Mouse (Mus musculus) MEL (cell line): Measurements from ENCODE around the gene Mical3. TPM values are rescaled to one million over a fixed set of nuclear protein-coding genes. Genes with fewer than 3 reads are reported as not detected.

Experiments
- DNase-seq: peaks from one replicate; pipeline ENCODE4 v3.0.0; 2011; ENCODE audit warnings: low read depth, low spot score
- H3K27ac ChIP-seq: 2 replicates; pipeline ENCODE4 v1.5.1; 2012; ENCODE audit warnings: low read depth, mild to moderate bottlenecking, control low read depth, low read length, moderate library complexity; ENCODE audit not compliant: control insufficient read depth
- H3K27me3 ChIP-seq, 2 experiments: fragments of 150-350 bp in 1 of 2; sonication (generic) in 1 of 2; 2 replicates each; pipeline ENCODE4 v1.6.1; 2012; ENCODE audit warnings: low read length in 2 of 2, mild to moderate bottlenecking in 2 of 2, improper control_type of control experiment in 1 of 2, moderate library complexity in 1 of 2; ENCODE audit not compliant: insufficient read depth in 2 of 2, control insufficient read depth in 1 of 2
- H3K36me3 ChIP-seq, 2 experiments: 2 replicates each; pipeline ENCODE4 v1.6.1; 2012 to 2014; ENCODE audit warnings: low read length in 2 of 2, improper control_type of control experiment in 1 of 2, inconsistent platforms in 1 of 2, mild to moderate bottlenecking in 1 of 2; ENCODE audit not compliant: insufficient read depth in 2 of 2, control insufficient read depth in 1 of 2
- H3K4me1 ChIP-seq, 2 experiments: fragments of 150-350 bp in 1 of 2; sonication (generic) in 1 of 2; 2 replicates each; pipeline ENCODE4 v1.6.1; 2012; ENCODE audit warnings: low read length in 2 of 2, improper control_type of control experiment in 1 of 2, mild to moderate bottlenecking in 1 of 2; ENCODE audit not compliant: insufficient read depth in 2 of 2, control insufficient read depth in 1 of 2
- H3K4me3 ChIP-seq, 2 experiments: fragments of 150-350 bp in 1 of 2; sonication (generic) in 1 of 2; 2 replicates each; pipeline ENCODE4 v1.5.1; 2012; ENCODE audit warnings: low read depth in 2 of 2, low read length in 2 of 2, mild to moderate bottlenecking in 2 of 2, moderate library complexity in 2 of 2, control low read depth in 1 of 2, improper control_type of control experiment in 1 of 2; ENCODE audit not compliant: control insufficient read depth in 1 of 2, insufficient read depth in 1 of 2
- H3K79me2 ChIP-seq: 2 replicates; pipeline ENCODE4 v1.6.1; 2012; ENCODE audit warnings: mild to moderate bottlenecking, low read length, moderate library complexity; ENCODE audit not compliant: control insufficient read depth, poor library complexity, insufficient read depth
- H3K9ac ChIP-seq: 2 replicates; pipeline ENCODE4 v1.6.1; 2012; ENCODE audit warnings: low read depth, mild to moderate bottlenecking, control low read depth, low read length, moderate library complexity; ENCODE audit not compliant: control insufficient read depth, poor library complexity, severe bottlenecking
- H3K9me3 ChIP-seq: fragments of 150-350 bp; sonication (generic); replicated peaks from 2 replicates; pipeline ENCODE4 v1.6.1; 2012; ENCODE audit warnings: mild to moderate bottlenecking, low read length, improper control_type of control experiment, moderate library complexity; ENCODE audit not compliant: insufficient read depth
- BHLHE40 ChIP-seq: IDR thresholded peaks from 2 replicates; pipeline ENCODE4 v1.6.1; 2012; ENCODE audit warnings: low read depth, mild to moderate bottlenecking, inconsistent platforms, low read length, improper control_type of control experiment, borderline replicate concordance
- CHD2 ChIP-seq: IDR thresholded peaks from 2 replicates; pipeline ENCODE4 v1.6.1; 2011; ENCODE audit warnings: low read length, improper control_type of control experiment
- CTCF ChIP-seq, 3 experiments: IDR thresholded peaks in 2 of 3; conservative IDR thresholded peaks in 1 of 3; 2 replicates each; pipeline ENCODE4 v1.5.1; 2011 to 2012; ENCODE audit warnings: low read length in 3 of 3, low read depth in 2 of 3, mild to moderate bottlenecking in 2 of 3, improper control_type of control experiment in 1 of 3, inconsistent platforms in 1 of 3, mixed read lengths in 1 of 3, moderate library complexity in 1 of 3; ENCODE audit not compliant: control insufficient read depth in 1 of 3, insufficient read depth in 1 of 3, poor library complexity in 1 of 3, severe bottlenecking in 1 of 3
- E2F4 ChIP-seq: IDR thresholded peaks from 2 replicates; pipeline ENCODE4 v1.6.1; 2011; ENCODE audit warnings: low read depth, low read length, improper control_type of control experiment, borderline replicate concordance
- ELF1 ChIP-seq: IDR thresholded peaks from 2 replicates; pipeline ENCODE4 v1.6.1; 2014; ENCODE audit warnings: low read depth, mild to moderate bottlenecking, inconsistent platforms, low read length, improper control_type of control experiment, moderate library complexity
- EP300 ChIP-seq, 2 experiments: IDR thresholded peaks; 2 replicates each; pipeline ENCODE4 v1.6.1; 2011; ENCODE audit warnings: improper control_type of control experiment in 2 of 2, low read length in 2 of 2, low read depth in 1 of 2, mild to moderate bottlenecking in 1 of 2
- HCFC1 ChIP-seq: IDR thresholded peaks from 2 replicates; pipeline ENCODE4 v1.6.1; 2012; ENCODE audit warnings: low read depth, mild to moderate bottlenecking, inconsistent platforms, low read length, improper control_type of control experiment, moderate library complexity
- JUND ChIP-seq: IDR thresholded peaks from 2 replicates; pipeline ENCODE4 v1.6.1; 2011; ENCODE audit warnings: low read depth, mild to moderate bottlenecking, improper control_type of control experiment, low read length
- MAFK ChIP-seq: IDR thresholded peaks from 2 replicates; pipeline ENCODE4 v1.6.1; 2011; ENCODE audit warnings: low read depth, mild to moderate bottlenecking, low read length, improper control_type of control experiment, borderline replicate concordance
- MAX ChIP-seq: IDR thresholded peaks from 2 replicates; pipeline ENCODE4 v1.6.1; 2011; ENCODE audit warnings: low read length, improper control_type of control experiment
- MXI1 ChIP-seq: IDR thresholded peaks from 2 replicates; pipeline ENCODE4 v1.6.1; 2011; ENCODE audit warnings: mild to moderate bottlenecking, low read depth, low read length, improper control_type of control experiment
- NELFE ChIP-seq: IDR thresholded peaks from 2 replicates; pipeline ENCODE4 v1.6.1; 2011; ENCODE audit warnings: low read depth, low read length, improper control_type of control experiment
- POLR2A ChIP-seq, 2 experiments: IDR thresholded peaks; 2 replicates each; pipeline ENCODE4 v1.6.1; 2011 to 2012; ENCODE audit warnings: low read length in 2 of 2, mild to moderate bottlenecking in 2 of 2, control low read depth in 1 of 2, improper control_type of control experiment in 1 of 2, low read depth in 1 of 2, moderate library complexity in 1 of 2; ENCODE audit not compliant: control insufficient read depth in 1 of 2, insufficient read depth in 1 of 2, poor library complexity in 1 of 2
- POLR2AphosphoS2 ChIP-seq: IDR thresholded peaks from 2 replicates; pipeline ENCODE4 v1.6.1; 2011; ENCODE audit warnings: low read length, improper control_type of control experiment
- POLR2AphosphoS5 ChIP-seq: IDR thresholded peaks from 2 replicates; pipeline ENCODE4 v1.6.1; 2012; ENCODE audit warnings: low read depth, borderline replicate concordance, mild to moderate bottlenecking, inconsistent platforms, low read length, moderate library complexity, mixed read lengths
- RAD21 ChIP-seq: IDR thresholded peaks from 2 replicates; pipeline ENCODE4 v1.6.1; 2011; ENCODE audit warnings: mild to moderate bottlenecking, low read depth, low read length, improper control_type of control experiment
- SIN3A ChIP-seq: IDR thresholded peaks from 2 replicates; pipeline ENCODE4 v1.6.1; 2012; ENCODE audit warnings: low read length, improper control_type of control experiment, inconsistent platforms
- SMC3 ChIP-seq: IDR thresholded peaks from 2 replicates; pipeline ENCODE4 v1.6.1; 2011; ENCODE audit warnings: low read depth, low read length, improper control_type of control experiment
- TAL1 ChIP-seq: IDR thresholded peaks from 2 replicates; pipeline ENCODE4 v1.6.1; 2012; ENCODE audit warnings: mild to moderate bottlenecking, inconsistent platforms, low read length, moderate library complexity, mixed read lengths
- TBP ChIP-seq: IDR thresholded peaks from 2 replicates; pipeline ENCODE4 v1.8.0; 2011; ENCODE audit warnings: low read depth, low read length, improper control_type of control experiment
- TCF12 ChIP-seq: IDR thresholded peaks from 2 replicates; pipeline ENCODE4 v1.6.1; 2014; ENCODE audit warnings: low read depth, mild to moderate bottlenecking, inconsistent platforms, low read length, improper control_type of control experiment, moderate library complexity
- ZC3H11A ChIP-seq: IDR thresholded peaks from 2 replicates; pipeline ENCODE4 v1.6.1; 2012; ENCODE audit warnings: low read depth, mild to moderate bottlenecking, inconsistent platforms, low read length, improper control_type of control experiment
- polyA plus RNA-seq, 2 experiments: library from polyadenylated mRNA; stranded (reverse) in 1 of 2; unstranded in 1 of 2; fragments of >175 nt in 1 of 2; fragments of >200 nt in 1 of 2; gene quantifications; 2 replicates each; pipeline versions ENCODE4 v1.2.1 to v1.2.4; 2012; ENCODE audit warnings: low replicate concordance in 2 of 2, low read depth in 1 of 2; ENCODE audit not compliant: insufficient read length in 2 of 2, insufficient read depth in 1 of 2, missing spikeins in 1 of 2
- total RNA-seq: library from RNA; depleted of rRNA; stranded (reverse); fragments of 300-350 nt; gene quantifications from 2 replicates; pipeline ENCODE4 v1.2.3, GENCODE M21; 2012

The Mical3 gene
- total and polyA plus RNA-seq, 3 experiments = 19.8 to 125 (median 31.4) TPM

DNA sequence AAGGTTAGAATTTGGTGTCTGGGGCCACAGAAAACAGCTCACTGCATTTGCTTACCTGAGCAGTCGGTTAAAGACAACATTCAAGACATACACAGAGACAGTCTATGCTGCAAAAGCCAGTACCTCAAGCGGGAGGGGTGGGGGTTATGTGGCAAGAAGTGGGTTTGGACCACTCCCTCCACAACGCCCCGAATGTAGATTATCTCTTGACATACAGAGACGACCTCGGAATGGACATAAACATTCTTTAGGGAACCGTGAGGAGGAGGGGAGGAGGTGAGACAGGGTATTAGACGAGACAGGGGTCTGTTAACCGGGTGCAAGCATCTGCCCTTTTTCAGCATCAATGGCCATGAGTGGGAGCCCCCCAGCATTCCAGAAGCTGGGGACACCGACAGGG lies 187.2 kb downstream of the Mical3 start:
- H3K9ac ChIP-seq = no peak overlapping the region
- no peak for TF ChIP-seq HCFC1
- TF ChIP-seq SMC3 = no peak
- TF ChIP-seq CTCF (IDR thresholded peaks at IDR 0.05 in 2 of 3, conservative IDR thresholded peaks at IDR 0.05 in 1 of 3; ENCODE audit: control insufficient read depth in 1 of 3, insufficient read depth in 1 of 3, low read depth in 2 of 3, low read length in 3 of 3, poor library complexity in 1 of 3, severe bottlenecking in 1 of 3) = no peak
- TF ChIP-seq MXI1 = no peak
- no peak for TF ChIP-seq ELF1
- no peak for TF ChIP-seq POLR2A (IDR thresholded peaks at IDR 0.05; ENCODE audit: control insufficient read depth in 1 of 2, insufficient read depth in 1 of 2, low read depth in 1 of 2, low read length in 2 of 2, poor library complexity in 1 of 2)
- TF ChIP-seq SIN3A = no peak
- TF ChIP-seq MAFK = no peak
- no peak for TF ChIP-seq NELFE
- TF ChIP-seq POLR2AphosphoS2 = no peak
- TF ChIP-seq MAX = no peak
- no peak for TF ChIP-seq E2F4
- no peak for TF ChIP-seq TCF12
- no peak for TF ChIP-seq JUND
- no peak for TF ChIP-seq TAL1
- no peak for TF ChIP-seq CHD2
- no peak for TF ChIP-seq TBP
- TF ChIP-seq EP300 (IDR thresholded peaks at IDR 0.05; ENCODE audit: low read depth in 1 of 2, low read length in 2 of 2) = no peak
- TF ChIP-seq BHLHE40 = no peak
- H3K79me2 ChIP-seq = no peaks in the 10 kb centered on the region
- H3K4me3 ChIP-seq = no peak overlapping the region
- H3K9me3 ChIP-seq = no peaks in the 10 kb centered on the region
- H3K36me3 ChIP-seq = no peaks in the 10 kb centered on the region
- no peak for DNase-seq
- no peak overlapping the region for H3K27ac ChIP-seq
- H3K4me1 ChIP-seq = no peaks in the 10 kb centered on the region
- H3K27me3 ChIP-seq = no peaks in the 10 kb centered on the region

DNA sequence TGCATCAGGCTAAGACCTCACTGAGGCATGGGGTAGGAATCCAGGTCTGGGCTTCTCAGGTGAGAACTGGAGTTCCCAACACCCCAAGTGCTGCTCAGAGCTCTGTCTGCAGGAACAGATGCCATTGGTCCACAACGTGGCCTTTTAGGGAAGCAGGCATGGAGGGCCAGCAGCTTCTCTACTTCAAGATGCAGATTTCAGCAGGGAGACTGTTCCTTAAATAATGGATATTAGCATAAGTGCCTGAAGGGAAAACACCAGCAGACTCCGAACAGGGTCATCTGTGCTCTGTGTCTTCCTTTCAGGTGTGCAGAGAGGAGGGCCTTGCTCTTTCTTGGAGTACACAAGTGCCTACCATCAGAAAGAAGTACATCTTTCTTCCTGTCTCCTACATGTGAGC lies 187.7 kb downstream of the Mical3 start:
- Histone ChIP-seq H3K27ac (no peak overlapping the region), H3K9me3 (no peaks in the 10 kb centered on the region), H3K9ac (no peak overlapping the region), H3K27me3 (no peaks in the 10 kb centered on the region), H3K79me2 (no peaks in the 10 kb centered on the region), H3K36me3 (no peaks in the 10 kb centered on the region), H3K4me3 (no peak overlapping the region), H3K4me1 (no peaks in the 10 kb centered on the region)
- no peak for TF ChIP-seq POLR2AphosphoS5
- TF ChIP-seq ZC3H11A = no peak
- no peak for TF ChIP-seq SIN3A
- no peak for TF ChIP-seq RAD21
- TF ChIP-seq JUND = no peak
- DNase-seq = no peak
